Mouse (Mus musculus) heart, embryonic 12.5 days (tissue): Measurements from ENCODE around the gene Wipf3. TPM values are rescaled to one million over a fixed set of nuclear protein-coding genes. Genes with fewer than 3 reads are reported as not detected.

Source experiments
- ATAC-seq: fragments of 200-750 bp; cut with Nextera tagmentation; 2 replicates; pipeline ENCODE4 v1.8.0; 2017; ENCODE audit warnings: moderate TSS enrichment, moderate library complexity; ENCODE audit not compliant: insufficient number of reproducible peaks, low FRiP score
- H3K27ac ChIP-seq: fragments of 300-500 bp; sonication (generic); 2 replicates; pipeline ENCODE4 v1.5.1; 2016; ENCODE audit warnings: mild to moderate bottlenecking, moderate library complexity; ENCODE audit not compliant: poor library complexity, severe bottlenecking
- H3K27me3 ChIP-seq: fragments of 300-500 bp; sonication (generic); replicated peaks from 2 replicates; pipeline ENCODE4 v1.6.1; 2016; ENCODE audit warnings: mild to moderate bottlenecking, moderate library complexity
- H3K36me3 ChIP-seq: fragments of 300-500 bp; sonication (generic); 2 replicates; pipeline ENCODE4 v1.6.1; 2016; ENCODE audit warnings: mild to moderate bottlenecking, moderate library complexity
- H3K4me1 ChIP-seq: fragments of 300-500 bp; sonication (generic); replicated peaks from 2 replicates; pipeline ENCODE4 v1.6.1; 2016; ENCODE audit warnings: mild to moderate bottlenecking
- H3K4me2 ChIP-seq: fragments of 300-500 bp; sonication (generic); 2 replicates; pipeline ENCODE4 v1.6.1; 2016; ENCODE audit warnings: mild to moderate bottlenecking, moderate library complexity
- H3K4me3 ChIP-seq: fragments of 300-500 bp; sonication (generic); 2 replicates; pipeline ENCODE4 v1.5.1; 2016; ENCODE audit warnings: mild to moderate bottlenecking
- H3K9ac ChIP-seq: fragments of 300-500 bp; sonication (generic); 2 replicates; pipeline ENCODE4 v1.6.1; 2016; ENCODE audit warnings: mild to moderate bottlenecking, moderate library complexity
- H3K9me3 ChIP-seq: fragments of 300-500 bp; sonication (generic); replicated peaks from 2 replicates; pipeline ENCODE4 v1.6.1; 2016; ENCODE audit warnings: mild to moderate bottlenecking, moderate library complexity
- WGBS: fragments of 180-500 bp; shearing (Covaris S2); methylation state at CpG from one replicate; pipeline ENCODE4 v1.1.7; 2016; 5-methylcytosine and 5-hydroxymethylcytosine counted together
- polyA plus RNA-seq: library from polyadenylated mRNA; unstranded; fragments of >200 nt; fragmentation: Nextera tagmentation; extraction: Ambion mirVana; gene quantifications from 2 replicates; pipeline ENCODE4 v1.2.1, GENCODE M21; 2016

Gene Wipf3
- polyA plus RNA-seq, 1 experiment from 2014 or later = 4.8 TPM

DNA sequence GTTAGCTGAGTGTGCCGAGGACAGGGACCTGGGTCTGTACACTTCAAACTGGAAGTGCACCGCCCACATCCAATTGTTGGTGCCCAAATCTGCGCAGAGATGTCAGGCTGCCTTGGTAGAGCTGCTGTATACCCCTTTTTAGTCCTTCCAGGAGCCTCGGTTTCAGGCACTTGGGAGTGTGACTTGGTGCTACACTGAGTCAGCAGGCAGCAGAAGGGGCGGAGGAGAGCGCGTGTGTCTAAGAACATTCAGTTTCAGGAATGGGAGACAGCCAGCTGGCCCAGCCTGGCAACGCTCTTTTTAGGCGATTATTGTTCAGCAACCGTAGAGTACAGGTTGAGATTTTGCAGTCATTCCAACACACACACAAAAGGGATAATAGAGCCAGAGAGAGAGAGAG lies 2.4 kb downstream of the Wipf3 start:
- no peaks in the 10 kb centered on the region for H3K9me3 ChIP-seq
- H3K4me3 ChIP-seq = no peak overlapping the region
- 74% methylated on average over 10 of the region's 10 CpGs for WGBS
- ATAC-seq = no peak
- peak overlapping the region; percentile 91 for H3K4me2 ChIP-seq
- no peak overlapping the region for H3K27ac ChIP-seq
- H3K36me3 ChIP-seq = no peaks in the 10 kb centered on the region
- H3K4me1 ChIP-seq = peaks cover 58% of the 10 kb centered on the region
- peaks cover 6% of the 10 kb centered on the region for H3K27me3 ChIP-seq
- no peak overlapping the region for H3K9ac ChIP-seq

DNA sequence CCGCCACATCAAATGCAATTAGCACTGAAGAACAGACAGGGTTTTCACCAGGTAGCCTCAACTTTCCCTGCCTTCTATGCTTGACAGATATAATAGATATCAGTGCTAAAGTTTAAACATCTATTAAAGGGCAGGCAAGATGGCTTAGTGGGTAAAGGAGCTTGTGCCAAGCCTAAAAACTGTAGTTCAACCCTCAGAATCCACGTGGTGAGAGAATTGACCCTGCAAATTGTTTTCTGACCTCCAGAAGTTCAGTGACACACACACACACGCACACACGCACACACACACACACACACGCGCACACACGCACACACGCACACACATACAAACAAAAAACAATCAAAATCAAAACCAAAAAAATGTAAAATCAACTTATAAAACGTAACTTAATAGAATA lies 2.8 kb downstream of the Wipf3 start:
- no peak overlapping the region for H3K4me2 ChIP-seq
- no peak overlapping the region for H3K9ac ChIP-seq
- H3K27ac ChIP-seq = no peak overlapping the region
- WGBS = 85% methylated on average over 9 of the region's 9 CpGs
- peaks cover 58% of the 10 kb centered on the region for H3K4me1 ChIP-seq
- peaks cover 6% of the 10 kb centered on the region for H3K27me3 ChIP-seq
- no peak for ATAC-seq
- no peaks in the 10 kb centered on the region for H3K9me3 ChIP-seq
- H3K36me3 ChIP-seq = 0 out of 2 replicates have a peak, but pooled peaks cover 2% of the 10 kb centered on the region
- H3K4me3 ChIP-seq = no peak overlapping the region

DNA sequence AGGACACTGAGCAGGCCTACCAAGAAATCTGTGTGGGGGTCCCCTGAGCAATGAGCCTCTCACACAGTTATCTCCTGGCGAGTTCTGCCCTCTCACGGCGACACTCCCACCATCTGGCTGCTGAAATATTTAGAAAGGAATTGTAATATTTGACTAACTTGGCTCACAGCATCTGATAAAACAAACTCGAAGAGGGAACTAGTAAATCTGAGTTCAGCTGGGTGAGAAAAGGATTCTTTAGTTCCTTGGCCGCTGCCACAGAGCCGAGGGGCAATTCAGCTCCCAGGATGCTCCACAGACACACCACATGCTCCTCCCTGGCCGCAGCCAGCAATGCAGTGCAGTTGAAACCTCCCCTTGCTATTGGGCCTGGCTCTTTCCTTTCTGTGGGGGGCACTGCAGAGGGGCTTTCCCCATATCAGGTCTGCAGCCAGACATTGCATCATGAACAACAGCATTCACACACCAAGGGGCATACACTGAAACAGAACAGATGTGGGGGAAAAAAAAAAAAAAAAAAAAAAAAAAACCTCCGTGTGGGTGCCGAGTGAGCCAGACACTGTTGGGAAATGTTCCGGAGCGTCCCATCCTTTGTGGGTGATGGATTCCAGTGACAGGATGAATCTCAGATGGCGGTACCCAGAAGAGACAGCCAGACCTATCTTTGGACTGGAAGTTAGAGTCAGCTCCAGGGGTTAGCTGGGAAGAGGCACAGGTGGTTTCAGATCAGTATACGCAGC lies 3.6 kb downstream of the Wipf3 start:
- ATAC-seq = no peak
- H3K4me3 ChIP-seq = no peak overlapping the region
- H3K4me1 ChIP-seq = peaks cover 58% of the 10 kb centered on the region
- H3K9ac ChIP-seq = peak overlapping the region; percentile 42
- H3K27me3 ChIP-seq = peaks cover 5% of the 10 kb centered on the region
- 39% methylated on average over 13 of the region's 13 CpGs for WGBS
- peak overlapping the region; percentile 20 for H3K4me2 ChIP-seq
- no peaks in the 10 kb centered on the region for H3K9me3 ChIP-seq
- no peak overlapping the region; the same call in 1 of the 2 replicates for H3K27ac ChIP-seq
- 0 out of 2 replicates have a peak, but pooled peaks cover 5% of the 10 kb centered on the region for H3K36me3 ChIP-seq

DNA sequence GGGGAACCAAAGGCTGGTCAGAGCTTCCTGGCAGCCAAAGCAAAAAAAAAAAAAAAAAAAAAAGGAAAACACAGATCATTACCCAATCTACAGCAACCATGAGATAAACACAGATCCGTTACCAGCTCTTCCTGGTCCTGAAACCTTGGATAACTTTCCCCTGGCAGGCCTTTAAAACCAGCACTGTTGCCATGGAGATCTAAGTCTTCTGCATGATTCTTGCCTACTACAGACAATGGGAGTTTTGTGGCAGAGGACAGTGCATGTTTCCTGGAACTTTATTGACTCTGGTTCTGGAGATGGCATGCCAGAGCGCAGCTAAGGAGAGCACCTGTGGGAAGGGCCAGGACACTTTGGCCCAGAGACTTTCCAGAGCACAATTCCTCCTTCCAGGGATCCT lies 4.8 kb downstream of the Wipf3 start:
- Histone ChIP-seq H3K4me2 (no peak overlapping the region), H3K4me1 (peaks cover 51% of the 10 kb centered on the region), H3K27me3 (no peaks in the 10 kb centered on the region), H3K9ac (no peak overlapping the region), H3K9me3 (no peaks in the 10 kb centered on the region), H3K36me3 (0 out of 2 replicates have a peak, but pooled peaks cover 5% of the 10 kb centered on the region), H3K4me3 (no peak overlapping the region), H3K27ac (no peak overlapping the region)
- 62% methylated on average over 2 of the region's 2 CpGs for WGBS
- no peak for ATAC-seq

DNA sequence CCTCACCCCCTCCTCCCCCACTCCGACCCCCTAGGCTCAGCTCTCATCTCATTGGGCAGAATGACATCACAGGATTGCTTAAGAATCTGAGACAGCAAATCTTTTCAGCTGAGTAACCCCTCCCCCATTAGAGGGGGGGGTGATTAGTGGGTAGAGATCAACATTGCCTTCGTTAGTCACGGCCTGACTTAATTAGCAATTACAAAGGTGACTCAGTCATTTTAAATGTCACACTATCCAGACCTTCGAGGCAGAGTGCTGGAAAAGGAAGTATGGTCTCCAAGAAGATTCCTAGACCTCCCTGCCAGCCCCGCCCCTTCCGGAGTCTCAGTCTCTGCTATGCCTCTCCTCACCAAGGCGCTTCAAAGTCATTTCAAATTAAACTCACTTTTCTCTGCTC lies 6.3 kb downstream of the Wipf3 start:
- H3K9ac ChIP-seq = no peak overlapping the region
- peaks cover 49% of the 10 kb centered on the region for H3K4me1 ChIP-seq
- 0 out of 2 replicates have a peak, but pooled peaks cover 5% of the 10 kb centered on the region for H3K36me3 ChIP-seq
- H3K4me3 ChIP-seq = no peak overlapping the region
- H3K4me2 ChIP-seq = no peak overlapping the region
- no peaks in the 10 kb centered on the region for H3K9me3 ChIP-seq
- 44% methylated on average over 7 of the region's 7 CpGs for WGBS
- no peaks in the 10 kb centered on the region for H3K27me3 ChIP-seq
- H3K27ac ChIP-seq = peak overlapping the region; percentile 53; the same call in 1 of the 2 replicates
- no peak for ATAC-seq

DNA sequence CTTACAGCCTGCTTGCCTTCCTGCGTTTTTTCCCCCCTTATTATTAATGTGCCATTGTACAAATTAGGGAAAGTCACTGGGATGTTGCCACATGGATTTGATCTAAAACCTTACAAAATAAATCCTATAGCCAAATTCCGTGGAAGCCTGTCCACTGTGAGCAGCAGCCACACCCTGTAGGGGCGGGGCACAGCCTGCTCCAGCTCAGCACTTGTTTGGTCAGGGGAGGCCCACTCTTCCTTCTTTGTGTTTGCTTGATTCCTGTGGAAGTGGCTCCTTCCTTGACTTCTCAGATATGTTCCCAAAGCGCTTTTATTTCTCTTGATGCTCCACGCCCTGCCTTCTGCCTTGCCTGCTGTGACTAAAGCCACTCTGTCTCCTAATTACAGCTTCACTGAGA lies 6.9 kb downstream of the Wipf3 start:
- no peaks in the 10 kb centered on the region for H3K9me3 ChIP-seq
- peak overlapping the region; percentile 53; the same call in 1 of the 2 replicates for H3K27ac ChIP-seq
- H3K27me3 ChIP-seq = no peaks in the 10 kb centered on the region
- H3K4me2 ChIP-seq = no peak overlapping the region
- H3K36me3 ChIP-seq = 0 out of 2 replicates have a peak, but pooled peaks cover 5% of the 10 kb centered on the region
- peaks cover 44% of the 10 kb centered on the region for H3K4me1 ChIP-seq
- 62% methylated on average over 5 of the region's 5 CpGs for WGBS
- no peak overlapping the region for H3K9ac ChIP-seq
- ATAC-seq = no peak
- H3K4me3 ChIP-seq = no peak overlapping the region

DNA sequence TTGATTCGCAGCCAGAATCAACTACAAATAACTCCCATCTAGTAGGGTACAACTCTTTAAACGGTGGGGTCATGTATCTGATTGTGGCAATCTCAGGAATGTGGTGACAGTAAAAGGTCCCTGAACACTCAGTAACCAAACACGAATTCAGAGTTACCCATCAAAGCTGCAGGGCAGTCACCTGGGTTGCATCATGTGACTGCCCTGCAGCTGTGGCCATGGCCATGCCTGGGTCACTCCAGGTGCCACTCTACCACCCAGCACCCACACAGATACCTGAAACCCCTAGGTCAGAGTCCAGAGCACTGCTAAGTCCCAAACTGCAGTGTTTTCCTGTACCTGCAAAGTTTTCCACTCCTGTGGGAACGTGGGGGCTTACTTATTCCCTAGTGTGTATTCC lies 9.1 kb downstream of the Wipf3 start:
- H3K4me1 ChIP-seq = peaks cover 26% of the 10 kb centered on the region
- no peaks in the 10 kb centered on the region for H3K27me3 ChIP-seq
- H3K9me3 ChIP-seq = no peaks in the 10 kb centered on the region
- H3K4me2 ChIP-seq = no peak overlapping the region
- no peak overlapping the region for H3K4me3 ChIP-seq
- H3K27ac ChIP-seq = no peak overlapping the region
- no peak overlapping the region for H3K9ac ChIP-seq
- 0 out of 2 replicates have a peak, but pooled peaks cover 5% of the 10 kb centered on the region for H3K36me3 ChIP-seq
- 53% methylated on average over 4 of the region's 4 CpGs for WGBS
- ATAC-seq = no peak

DNA sequence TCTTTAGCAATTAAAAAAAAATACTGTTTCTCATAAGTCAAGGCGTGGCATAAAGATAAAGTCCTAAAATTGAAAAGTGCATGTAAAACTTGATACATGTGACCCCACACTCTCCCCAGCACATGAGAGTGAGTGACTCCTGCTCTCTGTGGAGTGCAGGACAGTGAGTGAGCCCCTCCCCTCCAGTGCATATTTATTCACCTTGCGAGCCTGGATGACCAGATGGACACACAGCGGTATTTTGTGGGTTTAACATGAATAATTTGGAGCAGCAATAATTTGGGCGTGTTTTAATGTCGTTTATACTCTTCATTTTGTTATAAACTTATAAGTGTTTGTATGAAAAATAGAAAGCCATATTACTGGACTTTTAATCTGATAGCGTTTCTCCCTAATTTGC lies 11.3 kb downstream of the Wipf3 start:
- H3K9me3 ChIP-seq = no peaks in the 10 kb centered on the region

DNA sequence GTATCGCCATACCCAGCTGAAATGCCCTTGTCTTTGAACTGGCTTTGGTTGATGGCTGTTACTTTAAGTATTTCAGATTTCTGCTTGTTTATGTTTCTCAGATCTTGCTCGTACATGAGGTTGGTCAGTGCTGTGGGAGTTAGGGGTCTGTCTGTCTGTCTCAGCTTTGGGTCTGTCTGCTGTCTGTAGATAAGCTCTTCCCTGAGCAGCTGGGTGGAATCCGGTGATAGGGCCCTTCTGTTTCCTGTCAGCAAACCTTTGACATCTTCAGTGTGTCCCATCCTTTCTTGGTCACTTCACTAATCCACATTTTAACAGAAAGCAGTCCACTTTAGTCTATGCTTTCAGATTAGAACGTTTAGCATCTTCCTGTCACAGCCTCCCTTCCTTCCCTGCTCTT lies 14.3 kb downstream of the Wipf3 start:
- no peak overlapping the region for H3K4me2 ChIP-seq
- H3K36me3 ChIP-seq = no peaks in the 10 kb centered on the region
- no peak overlapping the region for H3K9ac ChIP-seq
- WGBS = 23% methylated on average over 4 of the region's 4 CpGs
- ATAC-seq = peak; percentile 64
- no peaks in the 10 kb centered on the region for H3K27me3 ChIP-seq
- H3K9me3 ChIP-seq = no peaks in the 10 kb centered on the region
- H3K4me1 ChIP-seq = peaks cover 24% of the 10 kb centered on the region
- H3K4me3 ChIP-seq = no peak overlapping the region
- peak overlapping the region; percentile 23 for H3K27ac ChIP-seq

More for the DNA sequence above, 11.3 kb downstream of the Wipf3 start:
- peaks cover 34% of the 10 kb centered on the region for H3K4me1 ChIP-seq
- 86% methylated on average over 6 of the region's 6 CpGs for WGBS
- H3K27me3 ChIP-seq = no peaks in the 10 kb centered on the region
- no peak overlapping the region for H3K9ac ChIP-seq
- H3K4me2 ChIP-seq = no peak overlapping the region
- H3K4me3 ChIP-seq = no peak overlapping the region
- H3K36me3 ChIP-seq = 0 out of 2 replicates have a peak, but pooled peaks cover 5% of the 10 kb centered on the region
- H3K27ac ChIP-seq = no peak overlapping the region
- ATAC-seq = no peak

DNA sequence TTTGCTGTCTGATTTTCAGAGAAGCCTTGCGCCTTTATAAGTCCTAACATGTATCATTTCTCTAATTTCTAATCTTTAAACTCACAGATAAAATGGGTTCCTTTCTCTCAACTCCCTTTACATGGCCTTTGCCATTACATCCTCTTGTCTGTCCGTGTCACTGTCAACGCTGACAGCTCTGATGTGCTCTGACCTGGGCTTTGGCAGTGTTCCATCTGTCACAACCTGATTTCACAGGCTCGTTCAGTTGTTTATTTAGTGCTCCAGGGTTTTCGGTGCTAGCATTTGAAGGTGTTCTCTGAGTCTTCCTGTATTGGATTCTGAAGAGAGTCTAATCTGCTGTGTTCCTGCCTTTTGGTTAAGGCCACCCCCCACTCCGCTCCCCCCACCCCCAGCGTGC lies 14.7 kb downstream of the Wipf3 start:
- Histone ChIP-seq H3K27me3 (no peaks in the 10 kb centered on the region), H3K9me3 (no peaks in the 10 kb centered on the region), H3K4me1 (peaks cover 24% of the 10 kb centered on the region), H3K9ac (peak overlapping the region; percentile 13; the same call in 1 of the 2 replicates), H3K27ac (peak overlapping the region; percentile 23), H3K4me2 (peak overlapping the region; percentile 16; the same call in 1 of the 2 replicates), H3K36me3 (no peaks in the 10 kb centered on the region), H3K4me3 (no peak overlapping the region)
- 27% methylated on average over 7 of the region's 7 CpGs for WGBS
- ATAC-seq = no peak

DNA sequence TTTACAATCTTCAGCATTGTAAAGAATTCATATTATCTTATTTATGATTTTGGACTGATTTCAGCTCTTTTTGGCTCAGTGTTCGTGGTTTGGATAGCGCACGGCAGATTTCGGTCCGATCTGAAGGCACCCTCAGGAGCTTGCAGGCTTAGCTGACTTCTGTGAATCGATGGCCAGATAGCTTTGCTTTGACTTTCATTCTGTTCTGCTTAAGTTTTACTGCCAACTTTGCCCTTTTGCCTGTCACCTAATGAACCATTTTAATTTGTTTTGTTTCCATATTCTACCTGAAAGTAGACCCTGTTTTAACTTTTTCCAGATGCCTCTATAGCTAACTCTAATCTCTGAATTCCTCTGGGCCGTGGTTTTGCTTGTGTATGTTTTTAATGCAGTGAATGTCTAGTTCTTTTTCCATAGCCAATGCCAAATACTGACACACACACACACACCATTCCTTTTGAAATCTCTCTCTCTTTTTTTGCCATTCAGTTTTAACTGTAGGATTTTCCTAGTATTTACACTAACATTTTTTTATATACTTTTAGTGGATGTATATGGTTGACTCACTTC lies 15.9 kb downstream of the Wipf3 start:
- no peak overlapping the region for H3K27ac ChIP-seq
- H3K4me2 ChIP-seq = no peak overlapping the region
- H3K4me3 ChIP-seq = no peak overlapping the region
- H3K9ac ChIP-seq = no peak overlapping the region
- H3K9me3 ChIP-seq = no peaks in the 10 kb centered on the region
- H3K4me1 ChIP-seq = peaks cover 22% of the 10 kb centered on the region
- H3K27me3 ChIP-seq = no peaks in the 10 kb centered on the region
- ATAC-seq = no peak
- no peaks in the 10 kb centered on the region for H3K36me3 ChIP-seq
- WGBS = 79% methylated on average over 7 of the region's 7 CpGs
